Mouse (Mus musculus) hindbrain, embryonic 14.5 days (tissue): ENCODE measurements around the gene Myoz2. TPM values are rescaled to one million over a fixed set of nuclear protein-coding genes. Genes with fewer than 3 reads are reported as not detected.

Source experiments
- ATAC-seq: fragments of 200-750 bp; cut with Nextera tagmentation; 2 replicates; pipeline ENCODE4 v1.8.0; 2017; ENCODE audit warnings: moderate number of reproducible peaks, mild to moderate bottlenecking, moderate TSS enrichment, moderate library complexity; ENCODE audit not compliant: low FRiP score
- DNase-seq: peaks from one replicate; pipeline ENCODE4 v3.0.0-alpha.2; 2015; ENCODE audit warnings: low spot score
- H3K27ac ChIP-seq: fragments of 300-500 bp; sonication (generic); 2 replicates; pipeline ENCODE4 v1.5.1; 2014; ENCODE audit warnings: mild to moderate bottlenecking, moderate library complexity
- H3K27me3 ChIP-seq: fragments of 300-500 bp; sonication (generic); 2 replicates; pipeline ENCODE4 v1.6.1; 2014; ENCODE audit warnings: mild to moderate bottlenecking, low read length, mixed read lengths; ENCODE audit not compliant: control insufficient read depth, insufficient read depth
- H3K36me3 ChIP-seq: fragments of 300-500 bp; sonication (generic); replicated peaks from 2 replicates; pipeline ENCODE4 v1.6.1; 2014; ENCODE audit not compliant: control insufficient read depth, insufficient read depth
- H3K4me1 ChIP-seq: fragments of 300-500 bp; sonication (generic); replicated peaks from 2 replicates; pipeline ENCODE4 v1.6.1; 2014; ENCODE audit warnings: antibody characterized with exemption, low read length, mixed read lengths; ENCODE audit not compliant: control insufficient read depth, insufficient read depth
- H3K4me2 ChIP-seq: fragments of 300-500 bp; sonication (generic); replicated peaks from 2 replicates; pipeline ENCODE4 v1.6.1; 2014; ENCODE audit warnings: mild to moderate bottlenecking, moderate library complexity
- H3K4me3 ChIP-seq: fragments of 300-500 bp; sonication (generic); replicated peaks from 2 replicates; pipeline ENCODE4 v1.5.1; 2014; ENCODE audit warnings: mild to moderate bottlenecking, low read length
- H3K9ac ChIP-seq: fragments of 300-500 bp; sonication (generic); 2 replicates; pipeline ENCODE4 v1.6.1; 2014
- H3K9me3 ChIP-seq: fragments of 300-500 bp; sonication (generic); 2 replicates; pipeline ENCODE4 v1.6.1; 2016; ENCODE audit warnings: low read length; ENCODE audit not compliant: control insufficient read depth
- WGBS: fragments of 180-500 bp; shearing (Covaris S2); extraction: QIAGEN DNeasy Blood & Tissue Kit; methylation state at CpG from one replicate; pipeline ENCODE4 v1.1.7; 2014; 5-methylcytosine and 5-hydroxymethylcytosine counted together
- polyA plus RNA-seq: library from polyadenylated mRNA; unstranded; fragments of >200 nt; fragmentation: Nextera tagmentation; extraction: Ambion mirVana; gene quantifications from 2 replicates; pipeline ENCODE4 v1.2.1, GENCODE M21; 2014

Gene Myoz2
- polyA plus RNA-seq, 1 experiment from 2014 or later, result not detected

- Histone ChIP-seq H3K27me3 (no peaks in the 10 kb centered on the region), H3K36me3 (no peaks in the 10 kb centered on the region), H3K4me2 (peak overlapping the region; percentile 69), H3K4me3 (peak overlapping the region; percentile 65), H3K4me1 (peaks cover 8% of the 10 kb centered on the region), H3K27ac (peak overlapping the region; percentile 96; the same call in 1 of the 2 replicates), H3K9ac (peak overlapping the region; percentile 90), H3K9me3 (no peaks in the 10 kb centered on the region)
- DNase-seq (no peak), ATAC-seq (no peak)
- 16% methylated on average over 13 of the region's 13 CpGs for WGBS
Measured at GRCm38 (mm10) chr3:122985183-122985944, 49.5 kb downstream of the Myoz2 start.

- Histone ChIP-seq H3K27me3 (no peaks in the 10 kb centered on the region), H3K27ac (peak within 1 kb of the TSS; percentile 96), H3K4me2 (peak within 1 kb of the TSS; percentile 69), H3K4me3 (peak within 1 kb of the TSS; percentile 65), H3K9ac (peak within 1 kb of the TSS; percentile 90), H3K9me3 (no peaks in the 10 kb centered on the region), H3K4me1 (peaks cover 8% of the 10 kb centered on the region), H3K36me3 (no peaks in the 10 kb centered on the region)
- ATAC-seq (peak; percentile 98), DNase-seq (peak; percentile 92)
- WGBS, result under 1% methylated on average over 88 of the region's 94 CpGs
Measured at GRCm38 (mm10) chr3:122984249-122985182, 50.3 kb downstream of the Myoz2 start, which contains the start of gene Usp53. TSS of gene Usp53 (minus strand) at chr3:122984510.

GRCm38 (mm10) chr3:122983849-122984248 is 51.0 kb downstream of the Myoz2 start:
- peak; percentile 73 for DNase-seq
- peak overlapping the region; percentile 90 for H3K9ac ChIP-seq
- peak overlapping the region; percentile 90 for H3K27ac ChIP-seq
- H3K4me3 ChIP-seq, result peak overlapping the region; percentile 65
- no peak; the same call in 1 of the 2 replicates for ATAC-seq
- no peaks in the 10 kb centered on the region for H3K36me3 ChIP-seq
- H3K4me1 ChIP-seq, result peaks cover 8% of the 10 kb centered on the region
- no peaks in the 10 kb centered on the region for H3K27me3 ChIP-seq
- H3K9me3 ChIP-seq, result no peaks in the 10 kb centered on the region
- WGBS, result under 1% methylated on average over 30 of the region's 30 CpGs
- H3K4me2 ChIP-seq, result peak overlapping the region; percentile 69

GRCm38 (mm10) chr3:122975964-122976363 is 58.9 kb downstream of the Myoz2 start:
- 100% methylated on average over 1 of the region's 1 CpGs for WGBS
- Histone ChIP-seq H3K4me2 (no peak overlapping the region), H3K36me3 (no peaks in the 10 kb centered on the region), H3K27ac (no peak overlapping the region), H3K9ac (no peak overlapping the region), H3K4me3 (no peak overlapping the region), H3K9me3 (no peaks in the 10 kb centered on the region), H3K27me3 (no peaks in the 10 kb centered on the region), H3K4me1 (no peaks in the 10 kb centered on the region; the same call in 1 of the 2 replicates)
- ATAC-seq, result no peak
- no peak for DNase-seq

GRCm38 (mm10) chr3:122975363-122975762 is 59.5 kb downstream of the Myoz2 start:
- ATAC-seq, result no peak
- 83% methylated on average over 4 of the region's 4 CpGs for WGBS
- H3K9me3 ChIP-seq, result no peaks in the 10 kb centered on the region

GRCm38 (mm10) chr3:122974833-122975232 is 60.0 kb downstream of the Myoz2 start:
- Histone ChIP-seq H3K9me3 (no peaks in the 10 kb centered on the region), H3K4me1 (no peaks in the 10 kb centered on the region; the same call in 1 of the 2 replicates), H3K36me3 (no peaks in the 10 kb centered on the region), H3K27me3 (no peaks in the 10 kb centered on the region), H3K4me2 (no peak overlapping the region), H3K4me3 (no peak overlapping the region), H3K9ac (no peak overlapping the region), H3K27ac (no peak overlapping the region)
- ATAC-seq (no peak), DNase-seq (no peak)
- 51% methylated on average over 3 of the region's 3 CpGs for WGBS

More at GRCm38 (mm10) chr3:122975363-122975762, 59.5 kb downstream of the Myoz2 start:
- Histone ChIP-seq H3K4me2 (no peak overlapping the region), H3K4me3 (no peak overlapping the region), H3K27me3 (no peaks in the 10 kb centered on the region), H3K36me3 (no peaks in the 10 kb centered on the region), H3K9ac (no peak overlapping the region), H3K27ac (no peak overlapping the region), H3K4me1 (no peaks in the 10 kb centered on the region; the same call in 1 of the 2 replicates)
- no peak for DNase-seq

GRCm38 (mm10) chr3:122972126-122972822 is 62.5 kb downstream of the Myoz2 start:
- Histone ChIP-seq H3K27me3 (no peaks in the 10 kb centered on the region), H3K9ac (no peak overlapping the region), H3K4me1 (no peaks in the 10 kb centered on the region; the same call in 1 of the 2 replicates), H3K36me3 (no peaks in the 10 kb centered on the region; the same call in 1 of the 2 replicates), H3K4me3 (no peak overlapping the region), H3K9me3 (no peaks in the 10 kb centered on the region), H3K27ac (no peak overlapping the region), H3K4me2 (no peak overlapping the region)
- no peak for ATAC-seq
- WGBS, result 75% methylated on average over 3 of the region's 3 CpGs
- no peak for DNase-seq

- Histone ChIP-seq H3K36me3 (no peaks in the 10 kb centered on the region; the same call in 1 of the 2 replicates), H3K27ac (no peak overlapping the region), H3K9ac (no peak overlapping the region), H3K4me1 (no peaks in the 10 kb centered on the region), H3K4me3 (no peak overlapping the region), H3K4me2 (no peak overlapping the region), H3K27me3 (no peaks in the 10 kb centered on the region), H3K9me3 (no peaks in the 10 kb centered on the region)
- no peak for ATAC-seq
- 93% methylated on average over 9 of the region's 9 CpGs for WGBS
- no peak for DNase-seq
Measured at GRCm38 (mm10) chr3:122968391-122968790, 66.4 kb downstream of the Myoz2 start.
